Mouse (Mus musculus): ENCODE data around the gene Izumo2.
A peak's percentile ranks its signal among the peaks of the same experiment; 100 is the strongest.
"Not testable (repeated sequence)": the region's sequence is repeated elsewhere in the genome, so short reads cannot be mapped to it uniquely, and the experiment has no call there.

The Izumo2 gene

GRCm38 (mm10) chr7:44701921-44702320 lies 6.6 kb upstream of the Izumo2 start:
- peak; percentile 14 for DNase-seq (ENCODE audit: low read depth)

GRCm38 (mm10) chr7:44702985-44703384 lies 5.6 kb upstream of the Izumo2 start:
- DNase-seq (ENCODE audit: low read depth): no peak

DNA sequence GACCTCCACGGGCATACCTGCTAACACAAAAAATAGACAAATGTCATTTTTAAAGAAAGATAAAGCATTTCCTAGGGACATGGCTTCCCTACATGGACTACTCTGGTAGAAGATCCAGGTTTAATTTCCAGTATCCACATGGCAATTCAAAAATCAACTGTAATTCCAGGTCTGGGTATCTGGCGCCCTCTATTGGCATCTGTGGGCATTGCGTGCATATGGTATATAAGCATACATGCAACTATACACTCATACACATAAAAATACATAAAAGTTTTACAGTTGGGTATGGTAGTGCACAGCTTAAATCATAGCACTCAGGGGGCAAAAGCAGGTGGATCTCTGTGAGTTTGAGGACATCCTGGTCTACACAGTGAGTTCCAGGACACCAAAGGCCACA lies 4.2 kb upstream of the Izumo2 start:
- DNase-seq (ENCODE audit: low read depth): peak; percentile 29

DNA sequence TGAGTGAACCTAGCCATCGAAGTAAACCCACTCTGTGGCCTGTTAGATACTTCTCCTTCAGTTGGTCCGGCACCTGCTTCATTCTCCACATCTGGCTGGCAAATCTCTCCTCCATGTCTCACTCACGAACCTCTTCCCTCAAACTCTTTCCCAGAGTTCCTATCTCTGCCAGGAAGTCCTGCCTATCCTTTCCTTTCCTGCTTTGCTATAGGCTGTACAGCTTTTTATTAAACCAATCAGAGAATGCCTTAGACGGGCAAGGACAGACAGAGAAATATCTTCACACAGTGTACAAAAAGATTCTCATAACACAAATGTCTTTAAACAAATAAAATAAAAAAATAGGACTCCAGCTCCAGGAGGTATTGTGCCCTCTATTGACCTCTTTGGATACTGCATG lies 3.5 kb upstream of the Izumo2 start:
- no peak for DNase-seq (ENCODE audit: low read depth)

GRCm38 (mm10) chr7:44706322-44706721 lies 2.2 kb upstream of the Izumo2 start:
- no peak for DNase-seq (ENCODE audit: low read depth)

DNA sequence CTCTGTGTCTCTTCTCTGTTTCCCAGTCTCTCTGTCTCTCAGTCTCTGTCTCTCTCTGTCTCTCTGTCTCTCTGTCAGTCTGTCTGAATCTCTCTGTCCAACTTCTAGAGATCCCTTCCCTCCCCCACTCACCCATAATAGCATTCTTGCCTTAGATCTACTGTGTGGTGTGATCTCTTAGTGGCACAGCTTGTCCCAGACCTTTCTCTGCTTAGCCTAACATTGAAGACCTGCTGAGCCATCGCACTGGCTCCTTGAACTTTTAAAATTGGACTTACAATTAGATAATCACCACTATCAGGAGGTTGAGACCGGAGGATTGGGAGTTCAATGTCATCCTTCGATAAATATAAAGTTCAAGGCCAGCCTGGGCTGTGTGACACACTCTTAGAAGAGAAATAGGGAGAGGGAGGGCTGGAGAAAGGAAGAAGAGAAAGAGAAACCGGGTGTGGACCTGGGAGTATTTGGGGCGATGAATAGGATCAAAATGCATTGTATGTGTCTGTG lies 1.3 kb upstream of the Izumo2 start:
- no peak for DNase-seq (ENCODE audit: low read depth)

DNA sequence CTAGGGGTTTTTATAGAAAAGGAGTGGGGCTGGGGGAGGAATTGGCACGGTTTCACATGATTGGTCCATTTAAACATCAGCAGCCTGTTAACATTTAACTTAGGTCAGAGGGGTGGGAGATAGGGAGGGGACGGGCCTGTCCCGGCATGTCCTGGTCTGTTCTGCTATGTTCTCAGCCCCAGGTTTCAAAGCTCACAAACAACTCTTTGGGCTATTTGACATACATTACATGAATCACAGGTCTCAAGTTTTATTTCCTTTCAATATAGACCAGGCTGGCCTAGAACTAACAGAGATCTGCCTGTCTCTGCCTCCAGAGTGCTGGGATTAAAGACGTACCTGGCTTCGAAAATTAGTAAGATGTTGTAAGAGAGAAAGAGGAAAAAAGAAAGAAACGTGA lies 449 bp upstream of the Izumo2 start:
- DNase-seq (ENCODE audit: low read depth): not testable (repeated sequence)

DNA sequence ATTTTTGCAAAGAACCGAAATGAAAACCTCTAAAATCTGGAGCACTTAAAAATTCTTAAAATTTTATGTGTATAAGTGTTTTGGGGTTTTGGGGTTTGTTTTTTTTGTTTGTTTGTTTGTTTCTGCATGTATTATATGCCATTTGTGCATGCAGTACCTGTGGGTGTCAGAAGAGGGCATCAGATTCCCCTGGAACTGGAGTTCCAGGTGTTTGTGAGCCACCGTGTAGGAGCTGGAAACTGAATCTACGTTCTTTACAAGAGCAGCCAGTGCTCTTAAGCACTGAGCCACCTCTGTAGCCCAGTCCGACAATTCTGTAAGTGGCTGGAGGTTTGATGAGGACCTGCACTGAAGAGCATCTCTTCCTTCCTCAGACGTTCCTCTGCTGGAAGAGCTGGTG lies 1.3 kb downstream of the Izumo2 start:
- no peak for DNase-seq (ENCODE audit: low read depth)

DNA sequence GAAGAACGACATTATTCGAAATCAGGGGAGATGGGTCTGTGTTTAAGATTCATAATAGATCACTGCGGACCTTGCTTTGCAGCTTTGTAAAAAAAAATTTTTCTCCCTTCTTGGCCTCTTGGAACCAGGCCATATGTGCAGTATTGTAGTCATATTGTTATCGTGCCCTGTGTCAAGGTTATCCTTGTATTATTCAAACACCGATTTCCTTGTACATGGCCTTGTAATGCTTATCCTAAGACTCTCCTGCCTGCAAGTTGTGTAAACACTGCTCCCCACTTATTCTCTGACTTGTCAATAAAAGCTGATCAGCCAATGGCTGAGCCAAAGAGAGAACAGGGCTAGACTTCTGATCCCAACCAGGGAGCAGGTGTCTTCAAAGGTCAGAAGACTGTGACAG lies 13.5 kb downstream of the Izumo2 start:
- DNase-seq (ENCODE audit: low read depth): no peak

GRCm38 (mm10) chr7:44724316-44724715 lies 15.8 kb downstream of the Izumo2 start:
- DNase-seq (ENCODE audit: low read depth): peak; percentile 56

GRCm38 (mm10) chr7:44726343-44726742 lies 17.8 kb downstream of the Izumo2 start:
- DNase-seq (ENCODE audit: low read depth): peak; percentile 57

- no peak for DNase-seq (ENCODE audit: low read depth)
Observed at GRCm38 (mm10) chr7:44727151-44727550, 18.6 kb downstream of the Izumo2 start.

DNA sequence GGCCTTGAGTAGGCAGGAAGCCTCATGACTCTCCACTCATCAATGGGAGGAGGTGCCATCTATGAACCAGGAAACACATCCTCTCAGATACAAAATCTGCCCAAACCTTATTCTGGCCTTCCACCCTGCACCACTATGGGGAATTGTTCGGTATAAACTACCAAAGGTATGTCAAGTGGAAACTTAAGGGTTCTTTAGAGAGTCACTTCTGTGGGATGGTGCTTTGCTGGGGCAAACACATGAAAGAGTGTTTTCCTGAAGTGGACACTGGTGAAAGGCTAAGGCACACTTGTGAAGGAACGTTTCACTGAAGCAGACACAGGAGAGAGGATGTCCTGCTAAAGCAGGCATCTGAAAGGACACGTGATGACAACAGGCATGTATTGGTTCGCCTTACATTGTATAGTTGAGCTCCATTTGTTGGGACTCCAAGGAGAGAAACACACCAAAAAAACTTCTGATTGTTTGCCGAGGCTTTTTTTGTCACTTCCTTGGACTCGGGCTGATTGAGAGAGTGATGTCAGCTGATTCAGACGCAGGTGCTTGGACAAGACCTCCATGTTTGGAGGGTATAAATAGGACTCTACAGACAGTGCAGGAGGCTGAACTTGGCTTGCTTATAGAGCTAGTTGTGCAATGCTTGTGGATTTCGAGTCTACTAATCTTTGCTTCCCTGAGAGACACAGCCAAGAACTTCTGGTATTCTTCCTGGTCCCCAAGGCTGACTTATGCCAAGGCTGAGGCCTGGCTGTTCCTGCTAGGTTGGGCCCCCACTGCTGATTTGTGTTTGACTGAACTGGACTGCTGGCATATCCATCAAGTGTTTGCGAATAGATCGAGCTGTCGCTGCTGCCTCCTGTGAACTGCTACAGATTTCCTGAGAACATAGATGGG lies 19.8 kb downstream of the Izumo2 start:
- no peak for DNase-seq (ENCODE audit: low read depth)

DNA sequence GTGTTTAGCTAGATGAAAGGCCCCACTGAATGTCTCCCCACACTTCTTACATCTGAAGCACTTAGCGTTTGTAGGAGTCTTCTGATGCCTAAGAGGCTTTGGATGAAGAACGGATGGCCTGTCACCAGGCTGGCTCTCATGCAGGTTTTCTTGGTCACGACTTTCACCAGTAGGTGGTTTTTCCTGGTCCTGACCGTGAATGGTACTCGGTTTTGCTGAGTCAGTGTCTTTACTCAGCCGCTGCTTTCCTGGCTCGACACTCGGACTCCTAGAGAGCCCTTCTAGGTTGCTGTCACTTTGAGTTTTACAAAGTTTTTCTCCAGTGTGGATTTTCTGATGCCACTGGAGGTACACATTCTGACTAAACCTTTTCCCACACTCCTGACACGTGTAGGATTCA lies 25.2 kb downstream of the Izumo2 start:
- no peak for DNase-seq (ENCODE audit: low read depth)

DNA sequence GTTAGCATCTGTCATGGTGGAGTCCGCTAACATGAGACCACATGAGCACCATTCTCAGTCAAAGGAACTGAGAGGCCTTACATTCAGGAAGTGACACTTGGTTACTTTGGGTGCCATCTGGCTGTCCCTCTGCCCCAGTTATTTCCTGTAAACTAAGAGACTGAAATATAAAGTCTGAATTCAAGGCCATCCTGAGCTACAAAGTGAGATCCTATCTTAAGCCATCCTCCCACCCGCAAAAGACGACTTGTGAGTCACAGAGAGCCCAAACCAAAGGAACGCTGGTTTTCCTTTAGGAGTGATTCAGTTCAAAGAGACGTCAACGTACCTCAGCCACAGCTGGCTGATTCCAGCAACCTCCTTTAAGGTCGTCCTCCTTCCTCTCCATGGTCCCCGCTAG lies 32.8 kb downstream of the Izumo2 start:
- DNase-seq (ENCODE audit: low read depth): no peak

DNA sequence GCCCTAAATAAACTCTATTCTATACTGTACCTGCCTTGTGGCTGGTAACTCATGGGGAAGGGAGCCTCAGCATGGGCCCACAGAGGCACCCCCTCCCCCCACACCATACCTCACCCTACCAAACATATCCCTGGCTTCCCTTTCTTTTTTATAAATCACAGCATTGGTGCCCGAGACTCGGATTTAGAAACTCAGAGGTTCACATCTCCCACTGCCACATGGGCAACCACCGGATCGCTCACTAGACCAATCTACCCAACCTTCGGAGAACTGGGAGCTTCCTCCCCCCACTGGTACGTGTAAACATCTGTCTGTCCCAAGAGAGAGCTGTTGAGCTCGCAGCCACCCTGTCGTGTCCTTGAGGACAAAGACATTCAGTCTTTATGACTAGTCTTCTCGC lies 35.7 kb downstream of the Izumo2 start:
- no peak for DNase-seq (ENCODE audit: low read depth)

- DNase-seq (ENCODE audit: low read depth): peak; percentile 92
Observed at GRCm38 (mm10) chr7:44745076-44745475, 36.5 kb downstream of the Izumo2 start.

DNA sequence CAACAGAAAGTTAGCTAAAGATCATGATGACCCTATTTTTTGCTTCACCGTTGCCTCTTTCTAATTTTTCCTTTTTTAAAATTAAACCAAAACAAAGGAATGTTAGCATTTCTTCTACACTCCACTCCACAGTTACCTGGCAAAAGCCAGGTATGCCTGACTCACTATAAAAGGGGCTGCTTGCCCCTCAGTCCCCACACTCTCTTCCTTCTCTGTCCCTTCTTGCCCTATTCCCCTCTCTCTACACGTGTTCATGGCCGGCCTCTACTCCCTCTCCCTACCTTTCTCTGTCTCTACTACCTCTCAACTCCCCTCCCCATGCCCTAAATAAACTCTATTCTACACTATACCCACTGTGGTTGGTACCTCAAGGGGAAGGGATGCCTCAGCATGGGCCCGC lies 38.6 kb downstream of the Izumo2 start:
- DNase-seq (ENCODE audit: low read depth): no peak

- peak; percentile 97 for DNase-seq (ENCODE audit: low read depth)
Observed at GRCm38 (mm10) chr7:44748101-44749044, 39.8 kb downstream of the Izumo2 start, which contains the start of gene Vrk3. Vrk3 (plus strand) TSS chr7:44748413.

DNA sequence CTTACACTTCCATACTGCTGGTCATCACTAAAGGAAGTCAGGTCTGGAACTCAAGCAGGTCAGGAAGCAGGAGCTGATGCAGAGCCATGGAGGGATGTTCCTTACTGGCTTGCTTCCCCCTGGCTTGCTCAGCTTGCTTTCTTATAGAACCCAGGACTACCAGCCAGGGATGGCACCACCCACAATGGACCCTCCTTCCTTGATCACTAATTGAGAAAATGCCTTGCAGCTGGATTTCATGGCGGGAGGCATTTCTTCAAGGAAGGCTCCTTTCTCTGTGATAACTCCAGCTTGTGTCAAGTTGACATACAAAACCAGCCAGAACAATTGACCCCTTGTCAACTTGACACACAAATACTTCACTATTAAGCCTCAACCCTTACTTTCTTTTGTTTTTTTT lies 42.4 kb downstream of the Izumo2 start, which contains the start of gene Zfp473:
Zfp473 (minus strand) TSS at position 101 of the 400 bp plus-strand sequence.
- DNase-seq (ENCODE audit: low read depth): not testable (repeated sequence)

DNA sequence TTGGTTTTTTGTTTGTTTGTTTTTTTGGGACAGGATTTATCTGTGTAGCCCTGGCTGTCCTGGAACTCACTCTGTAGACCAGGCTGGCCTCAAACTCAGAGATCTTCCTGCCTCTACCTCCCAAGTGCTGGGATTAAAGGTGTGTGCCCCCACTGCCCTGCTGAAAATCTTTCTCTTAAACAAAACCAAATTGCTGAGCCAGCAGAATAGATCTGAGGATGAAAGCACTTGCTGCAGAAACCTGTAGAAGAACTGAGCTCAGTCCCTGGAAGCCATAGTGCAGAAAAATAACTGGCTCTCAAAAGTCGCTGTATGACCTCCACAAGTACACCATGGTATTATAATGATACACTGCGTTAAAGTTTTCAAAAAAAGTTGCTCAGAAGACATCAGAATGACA lies 48.6 kb downstream of the Izumo2 start:
- no peak for DNase-seq (ENCODE audit: low read depth)

DNA sequence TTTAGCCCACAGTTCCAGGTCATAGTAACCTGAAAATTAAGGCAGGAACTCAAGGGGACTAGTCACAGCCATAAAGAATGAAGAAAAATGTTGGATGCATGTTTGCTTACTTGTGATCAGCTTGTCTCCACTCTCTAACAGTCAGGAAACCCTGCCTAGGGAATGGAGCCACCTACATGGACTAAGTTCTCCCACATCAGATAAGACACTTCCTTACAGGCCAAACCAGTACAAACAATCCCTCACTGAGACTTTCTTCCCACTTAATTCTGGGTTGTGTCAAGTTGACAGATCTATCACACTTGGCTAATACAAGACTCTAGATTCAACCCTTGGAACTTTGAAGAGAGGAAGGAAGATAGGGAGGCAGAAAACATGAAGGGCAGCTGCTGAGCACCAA lies 51.8 kb downstream of the Izumo2 start:
- DNase-seq (ENCODE audit: low read depth): no peak

DNA sequence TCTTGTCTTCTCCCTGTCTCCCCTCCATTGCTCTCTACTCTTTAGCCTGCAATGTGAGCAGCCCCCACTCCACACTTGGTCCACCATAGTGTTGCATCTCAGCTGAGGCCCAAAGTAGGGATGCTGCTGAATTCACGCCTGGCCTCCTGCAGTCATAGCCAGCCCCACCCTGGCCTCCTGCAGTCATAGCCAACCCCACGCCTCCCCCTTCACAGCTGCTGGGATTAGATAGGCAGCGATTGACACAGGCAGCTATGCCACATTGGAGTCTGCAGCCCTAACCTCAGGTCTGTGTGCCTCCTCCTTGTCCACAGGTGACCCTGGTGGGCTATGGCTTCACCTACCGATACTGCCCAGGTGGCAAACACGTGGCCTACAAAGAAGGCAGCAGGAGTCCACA lies 59.6 kb downstream of the Izumo2 start:
- DNase-seq (ENCODE audit: low read depth): no peak
